Mouse (Mus musculus): Measurements from ENCODE around the gene Slc7a6.

The Slc7a6 gene

DNA sequence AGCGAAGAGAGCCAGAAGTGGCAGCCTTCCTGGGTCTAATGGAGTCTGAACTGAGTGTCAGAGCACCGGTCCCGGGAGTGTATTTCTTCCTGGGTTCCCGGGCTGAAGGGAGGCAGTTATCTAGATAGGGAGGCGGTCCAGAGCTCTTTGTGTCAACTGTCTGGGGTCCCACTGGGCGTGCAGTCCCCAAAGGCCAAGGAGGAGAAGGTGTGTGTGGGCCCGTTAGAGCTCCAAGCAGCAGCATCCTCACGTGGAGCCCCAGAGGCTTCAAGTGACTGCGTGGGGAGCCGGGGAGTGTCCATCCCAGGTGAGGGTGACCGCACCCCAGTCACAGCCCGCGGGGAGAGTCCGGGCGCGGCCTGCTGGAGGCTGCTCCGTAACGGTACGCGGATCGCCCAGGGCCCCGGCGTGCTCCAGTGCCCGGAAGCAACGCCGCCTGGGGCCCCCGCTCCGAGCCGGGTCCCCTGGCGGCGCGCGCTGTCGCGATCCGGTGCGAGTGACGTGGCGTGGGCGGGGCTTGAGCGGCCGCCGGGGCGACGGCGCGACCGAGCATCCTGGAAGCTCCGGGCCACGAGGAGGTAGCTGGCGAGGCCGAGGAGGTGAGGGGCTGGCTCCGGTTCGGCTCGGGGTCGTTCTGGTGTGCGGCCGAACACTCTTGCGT lies at the start of gene Slc7a6:
Gene Slc7a6 (plus strand): TSS at position 502 of the 661 bp plus-strand sequence.
- peak; percentile 82 for DNase-seq

DNA sequence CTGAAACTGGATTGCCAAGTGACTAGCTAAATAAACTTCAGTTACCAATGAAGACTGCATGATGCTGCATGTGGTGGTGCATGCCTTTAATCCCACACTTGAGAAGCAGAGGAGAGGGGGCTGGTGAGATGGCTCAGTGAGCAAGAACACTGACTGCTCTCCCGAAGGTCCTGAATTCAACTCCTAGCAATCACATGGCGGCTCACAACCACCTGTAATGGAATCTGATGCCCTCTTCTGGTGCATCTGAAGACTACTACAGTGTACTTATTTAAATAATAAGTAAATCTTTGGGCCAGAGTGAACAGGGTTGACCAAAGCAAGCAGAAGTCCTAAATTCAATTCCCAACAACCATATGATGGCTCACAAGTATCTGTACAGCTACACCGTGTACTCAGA lies 45.2 kb upstream of the Slc7a6 start:
- no peak for DNase-seq

DNA sequence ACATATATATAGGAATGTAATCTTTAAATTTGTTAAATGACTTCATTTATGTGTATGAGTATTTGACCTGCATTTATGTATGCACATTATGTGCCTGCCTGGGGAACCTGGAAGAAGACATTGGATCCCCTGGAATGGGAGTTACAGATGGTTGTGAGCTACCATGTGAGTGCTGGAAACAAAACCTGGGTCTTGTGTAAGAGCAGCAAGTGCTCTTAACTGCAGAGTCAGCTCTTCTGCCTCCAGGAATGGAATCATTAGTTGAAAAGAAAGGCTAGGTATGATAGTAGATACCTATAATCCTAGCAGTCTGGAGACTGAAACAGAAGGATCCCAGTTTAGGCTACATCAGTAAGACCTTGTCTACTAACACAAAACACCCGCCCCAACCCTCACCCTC lies 42.6 kb upstream of the Slc7a6 start:
- DNase-seq: no peak

DNA sequence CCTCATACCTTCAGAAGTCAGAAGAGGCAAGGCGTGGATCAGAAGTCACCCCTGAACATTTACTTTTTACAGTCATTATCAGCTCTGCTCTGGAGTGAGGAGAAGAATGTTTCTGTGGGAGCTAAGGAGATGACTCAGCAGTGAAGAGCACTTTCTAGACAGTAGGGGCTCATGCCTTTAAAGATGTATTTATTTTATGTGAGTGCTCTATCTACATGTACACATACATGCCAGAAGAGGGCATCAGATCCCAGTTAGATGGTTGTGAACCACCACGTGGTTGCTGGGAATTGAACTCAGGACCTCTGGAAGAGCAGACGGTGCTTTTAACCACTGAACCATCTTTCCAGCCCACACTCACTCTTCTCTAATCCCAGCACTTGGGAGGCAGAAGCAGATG lies 41.6 kb upstream of the Slc7a6 start:
- DNase-seq: no peak

DNA sequence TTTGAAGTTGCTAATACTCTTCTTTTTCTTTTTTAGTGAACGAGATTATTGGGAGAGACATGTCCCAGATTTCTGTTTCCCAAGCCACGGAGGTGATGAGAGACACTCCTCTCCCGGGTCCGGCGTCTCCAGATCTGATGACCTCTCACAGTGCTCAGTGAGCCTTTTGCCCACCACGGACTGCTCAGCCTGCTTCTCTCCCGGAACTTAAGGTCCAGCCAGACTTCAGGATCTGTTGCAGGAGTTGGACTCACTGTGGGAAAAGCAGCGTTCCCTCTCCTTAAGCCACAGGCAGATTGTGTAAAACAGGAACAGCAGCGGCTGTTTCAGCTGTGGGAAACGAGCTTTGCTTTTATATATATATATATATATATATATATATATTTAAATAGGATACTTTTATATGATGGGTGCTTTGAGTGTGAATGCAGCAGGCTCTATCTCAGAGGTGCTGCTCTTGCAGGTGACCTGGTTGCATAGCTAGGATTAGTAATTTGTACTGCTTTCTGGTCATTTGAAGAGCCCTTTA lies 40.7 kb upstream of the Slc7a6 start:
- DNase-seq: no peak

DNA sequence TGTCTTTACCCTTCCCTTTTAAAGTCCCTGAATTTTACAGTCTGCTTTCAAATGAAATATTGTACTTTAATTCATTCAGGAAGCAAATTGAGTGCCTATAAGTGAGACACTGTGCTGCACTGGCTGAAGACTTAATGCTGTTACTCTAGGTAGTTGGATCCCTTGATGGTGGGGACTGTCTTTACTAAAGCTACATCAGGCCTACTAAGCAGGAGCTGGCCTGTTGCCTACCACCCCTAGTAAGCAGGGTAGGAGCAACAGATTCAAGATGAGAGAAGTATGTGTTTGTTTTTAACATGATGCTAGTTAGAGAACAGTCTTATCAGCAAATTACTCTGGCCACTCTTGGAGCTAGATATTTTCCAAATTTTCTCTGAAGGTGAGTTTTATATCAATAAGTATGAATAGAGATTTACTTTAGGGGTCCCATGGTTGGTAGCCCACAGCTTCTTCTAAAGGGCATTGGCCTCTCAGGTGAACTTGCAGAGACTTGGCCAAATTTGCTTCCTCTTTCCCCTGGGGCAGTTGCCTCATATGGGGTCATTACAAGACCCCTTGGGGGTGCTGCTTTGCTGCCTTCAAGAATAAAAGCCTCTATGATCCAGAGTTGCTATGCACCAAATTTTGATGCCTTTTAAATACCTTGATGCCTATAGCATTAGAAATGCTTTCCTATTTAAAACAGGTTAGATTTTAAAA lies 39.3 kb upstream of the Slc7a6 start:
- peak; percentile 7 for DNase-seq

DNA sequence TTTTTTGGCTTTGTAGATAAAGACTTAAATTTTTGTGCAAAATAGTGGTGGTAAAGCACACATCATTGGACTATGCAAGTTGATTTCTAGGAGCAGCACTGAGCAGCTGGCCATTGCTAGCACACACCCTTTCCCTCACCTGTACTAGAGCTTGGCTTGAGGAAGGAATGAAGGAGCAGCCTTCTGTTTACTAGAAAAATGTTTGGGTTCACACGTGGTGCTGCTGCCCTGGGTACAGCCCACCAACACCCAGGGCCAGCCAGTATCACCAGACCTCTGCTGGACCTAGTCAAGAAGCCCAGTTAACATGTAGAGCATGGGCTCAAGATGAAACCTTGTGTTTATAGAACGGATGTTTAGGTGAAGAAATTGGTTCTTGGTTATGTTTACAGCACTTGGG lies 38.7 kb upstream of the Slc7a6 start:
- DNase-seq: no peak

DNA sequence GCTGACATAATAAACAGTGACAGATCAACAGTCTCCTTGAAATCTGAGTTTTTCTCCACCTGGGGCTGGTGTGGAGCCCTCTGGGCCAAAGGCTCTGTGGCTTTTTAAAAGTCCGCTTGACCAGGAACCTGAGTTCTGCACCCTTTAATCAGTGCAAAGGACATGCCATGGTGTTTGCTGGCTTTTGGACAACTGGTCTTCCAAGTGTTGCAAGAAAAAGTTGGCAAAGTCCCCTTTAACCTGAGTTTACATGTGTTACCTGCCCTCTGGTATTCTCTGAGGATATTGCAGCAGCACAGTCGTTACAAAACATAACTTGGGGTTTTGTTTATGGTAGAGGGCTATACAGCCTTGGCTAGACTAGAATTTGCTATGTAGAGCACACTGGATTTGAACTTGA lies 38.2 kb upstream of the Slc7a6 start:
- no peak for DNase-seq

DNA sequence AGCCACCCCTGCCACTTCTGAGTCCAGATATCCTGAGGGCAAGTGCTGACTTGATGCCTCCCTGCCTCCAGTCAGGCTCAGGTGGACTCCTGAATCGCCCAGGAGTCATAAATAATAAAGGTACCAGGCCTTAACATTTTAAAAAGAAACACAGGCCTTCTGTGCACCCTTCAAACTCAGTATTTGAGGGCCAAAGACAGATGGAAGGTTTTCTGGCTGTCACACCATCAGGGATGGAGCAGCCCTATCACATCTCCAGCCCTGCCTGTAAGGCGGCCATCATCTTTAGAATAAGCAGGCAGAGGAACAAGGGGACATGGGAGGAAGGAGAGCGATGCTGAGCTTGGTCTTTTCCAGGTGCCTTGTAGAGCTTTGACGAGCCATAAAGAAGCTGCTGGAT lies 37.6 kb upstream of the Slc7a6 start:
- DNase-seq: no peak

DNA sequence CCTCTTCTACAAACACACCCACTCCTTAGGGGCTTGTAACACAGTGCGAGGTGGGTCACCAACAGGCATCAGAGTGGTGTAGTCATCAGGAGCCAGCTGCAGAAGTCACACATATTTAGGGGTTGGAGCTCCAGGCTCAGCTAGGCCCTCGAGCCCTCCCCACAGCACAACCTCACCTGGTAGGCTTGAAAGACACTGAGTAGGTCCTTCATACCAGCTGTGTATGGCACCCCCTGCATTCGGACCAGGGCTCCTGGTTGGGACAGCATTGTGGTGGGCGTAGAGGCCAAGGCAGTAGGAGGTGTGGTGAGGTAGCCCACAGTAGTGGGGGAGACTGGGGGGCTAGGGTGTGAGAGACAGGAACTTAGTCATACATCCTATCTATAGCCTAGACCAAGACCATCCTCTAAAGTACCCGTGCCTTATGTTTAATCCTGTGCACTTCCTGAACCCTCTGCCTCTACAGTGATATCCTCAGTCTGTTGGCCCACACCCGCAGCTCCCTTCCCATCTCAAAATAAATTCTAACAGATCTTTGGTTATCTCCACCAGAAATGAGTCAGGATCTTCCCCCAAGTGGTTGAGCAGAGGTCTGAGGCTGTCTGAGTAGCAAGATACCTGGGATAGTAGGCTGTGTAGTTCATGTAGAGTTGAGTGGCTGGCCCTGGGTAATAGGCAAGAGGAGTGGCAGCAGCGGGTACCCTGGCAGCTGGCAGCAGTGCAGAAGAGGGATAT lies 37.0 kb upstream of the Slc7a6 start:
- no peak for DNase-seq

DNA sequence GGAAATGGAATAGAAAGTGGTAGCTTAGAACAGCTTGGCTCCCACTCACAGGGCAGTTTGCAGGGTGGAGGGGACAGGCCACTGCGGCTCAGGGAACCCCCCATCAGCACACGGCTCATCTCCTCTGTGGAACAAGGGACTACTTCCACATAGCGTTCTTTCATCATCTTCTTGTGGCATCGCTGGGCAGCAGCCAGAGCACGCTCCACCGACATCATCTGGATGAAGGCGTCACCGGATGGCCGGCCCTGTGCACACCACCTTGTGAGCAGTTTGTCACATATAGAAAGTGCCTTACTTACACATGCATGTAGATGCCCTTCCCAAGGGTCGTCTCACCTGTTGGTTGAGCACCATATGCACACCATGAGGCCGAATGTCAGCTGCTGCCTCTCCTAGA lies 36.3 kb upstream of the Slc7a6 start:
- DNase-seq: no peak

DNA sequence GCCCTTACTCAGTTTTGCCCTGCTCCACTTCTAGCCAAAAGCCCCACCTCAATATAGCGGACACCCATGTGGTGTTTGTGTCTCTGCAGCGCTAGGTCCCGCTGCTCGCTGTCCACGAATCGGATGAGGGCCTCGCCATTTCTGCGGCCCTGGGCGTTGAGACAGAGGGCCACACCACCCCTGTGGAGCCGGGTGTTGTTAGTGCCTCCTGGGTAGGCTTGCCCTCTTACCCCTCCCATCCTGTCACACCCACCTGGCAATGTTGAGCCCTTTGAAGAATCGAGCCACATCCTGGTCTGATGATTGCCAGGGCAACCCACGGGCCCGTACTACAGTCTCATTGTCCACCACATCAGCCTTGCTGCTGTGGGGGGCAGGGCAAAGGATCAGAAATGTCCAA lies 35.1 kb upstream of the Slc7a6 start:
- no peak for DNase-seq

DNA sequence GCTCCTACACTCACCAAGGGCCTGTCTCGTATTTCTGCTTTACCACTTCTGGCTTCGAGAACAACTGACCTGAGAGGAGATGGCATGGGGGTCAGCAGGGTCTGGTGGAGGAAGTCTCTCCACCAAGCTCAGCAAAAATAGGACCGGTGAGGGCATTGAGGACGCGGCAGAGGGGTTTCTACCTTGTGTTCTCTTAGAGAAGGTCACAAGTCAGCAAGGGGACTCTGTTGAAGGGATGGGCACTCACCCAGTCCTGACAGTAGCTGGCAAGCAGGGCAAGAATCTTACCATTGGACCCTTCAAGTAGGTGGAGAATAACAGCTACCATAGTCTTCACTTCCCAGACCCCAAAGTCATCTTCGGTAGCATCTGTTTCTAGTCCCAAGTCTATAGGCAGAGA lies 34.7 kb upstream of the Slc7a6 start:
- no peak for DNase-seq

DNA sequence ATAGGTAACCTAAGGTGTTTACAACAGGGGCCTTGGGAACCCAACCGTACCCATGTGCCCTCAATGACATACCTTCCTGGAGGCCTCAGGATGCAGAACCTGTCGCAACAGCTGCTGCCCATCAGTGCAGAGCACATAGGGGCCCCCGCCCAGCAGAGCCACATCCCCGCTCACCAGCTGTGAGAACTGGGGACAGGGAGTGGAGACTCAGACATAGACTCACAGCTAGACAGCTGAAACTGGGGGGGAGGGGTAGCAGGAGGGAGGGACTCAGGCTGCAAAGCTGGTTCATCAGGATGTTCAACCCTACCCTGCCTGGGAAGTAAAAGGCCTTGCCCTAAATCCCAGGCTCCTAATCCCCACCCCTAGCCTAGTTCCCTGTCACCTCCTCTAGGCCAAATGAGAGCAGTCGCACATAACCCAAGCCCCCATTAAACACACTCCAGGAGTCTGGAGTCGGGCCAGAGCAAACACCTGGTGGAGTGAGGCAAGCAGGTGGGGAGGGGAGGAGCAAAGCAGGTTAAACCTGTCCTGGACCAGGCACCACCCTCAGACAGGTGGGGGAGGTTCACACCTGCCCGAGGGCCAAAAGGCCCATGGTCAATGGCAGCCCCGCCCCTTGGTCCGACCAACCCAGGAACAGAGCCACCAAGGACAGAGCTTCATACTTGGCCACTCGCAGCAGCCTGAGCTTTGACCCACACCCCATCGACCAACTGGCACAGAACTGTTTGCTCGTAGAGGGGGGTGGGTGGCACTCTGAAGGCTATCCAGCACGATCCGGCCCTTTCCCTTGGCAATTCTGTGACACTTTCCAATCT lies 33.7 kb upstream of the Slc7a6 start:
- DNase-seq: no peak

DNA sequence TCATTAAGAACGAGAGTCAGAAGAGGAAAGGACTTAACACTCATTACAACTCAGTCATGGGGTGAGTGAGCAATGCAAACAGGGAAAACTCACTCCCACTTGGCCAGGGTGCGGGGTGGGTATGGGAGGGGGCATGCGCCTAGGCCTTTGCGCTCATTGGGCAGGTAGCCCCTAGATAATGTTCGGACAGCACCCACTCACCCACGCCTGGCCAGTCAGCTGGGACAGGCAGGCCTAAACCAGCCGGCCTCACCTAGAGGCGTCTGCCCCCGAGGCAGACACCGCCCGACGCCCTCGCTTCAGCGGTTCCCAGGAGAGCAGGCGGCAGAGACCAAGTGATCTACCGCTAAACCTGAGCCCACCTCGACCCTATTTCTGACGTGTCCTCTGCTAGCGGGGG lies 33.0 kb upstream of the Slc7a6 start:
- no peak for DNase-seq

DNA sequence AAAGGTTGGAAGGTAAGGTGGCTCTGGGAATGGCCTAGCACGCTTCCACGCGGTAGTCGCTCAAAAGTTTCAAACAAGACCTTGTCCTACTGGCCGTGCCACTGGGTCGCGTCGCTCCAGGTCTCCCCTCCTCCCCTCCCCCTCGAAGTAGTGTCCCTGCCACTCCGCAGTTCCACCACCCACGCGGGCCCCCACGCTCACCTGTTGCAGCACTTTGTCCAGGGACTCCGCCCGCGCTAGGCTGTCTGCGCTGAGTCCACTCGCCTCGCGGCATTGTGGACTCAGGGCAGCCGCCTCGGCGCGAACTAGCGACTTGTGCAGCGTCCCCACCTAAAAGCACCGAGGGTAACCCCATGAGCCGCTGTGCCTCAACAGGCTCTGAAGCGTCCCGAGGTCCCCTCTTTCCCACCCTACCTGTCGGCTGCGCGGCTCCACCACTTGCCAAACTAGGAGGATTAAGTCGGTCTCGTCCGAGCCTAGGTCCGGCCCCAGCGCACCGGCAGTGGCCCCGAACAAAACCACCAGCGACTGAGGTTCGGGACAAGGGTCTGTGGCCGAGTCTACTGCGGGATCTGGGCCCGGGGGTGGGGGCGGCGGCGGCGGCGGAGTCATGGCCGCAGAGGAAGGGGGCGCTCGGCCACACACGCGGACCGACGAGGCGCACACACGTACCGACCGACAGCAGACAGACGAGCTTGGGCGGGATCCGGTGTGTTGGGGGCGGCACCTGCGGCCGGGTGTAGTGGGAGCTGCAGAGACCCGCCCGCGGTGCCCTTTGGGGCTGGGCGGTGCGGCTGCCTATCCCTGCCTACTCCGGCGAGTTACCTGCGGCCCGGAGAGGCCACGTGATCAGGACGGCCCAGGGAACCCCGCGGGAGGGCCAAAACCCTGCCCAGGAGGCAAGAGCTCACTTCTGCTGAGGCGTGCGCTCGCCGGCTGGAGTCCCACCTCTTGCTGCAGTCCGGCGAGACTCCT lies 32.2 kb upstream of the Slc7a6 start, which contains the start of gene Esrp2:
Gene Esrp2 (minus strand): TSS at position 819 of the 975 bp plus-strand sequence.
- no peak for DNase-seq

DNA sequence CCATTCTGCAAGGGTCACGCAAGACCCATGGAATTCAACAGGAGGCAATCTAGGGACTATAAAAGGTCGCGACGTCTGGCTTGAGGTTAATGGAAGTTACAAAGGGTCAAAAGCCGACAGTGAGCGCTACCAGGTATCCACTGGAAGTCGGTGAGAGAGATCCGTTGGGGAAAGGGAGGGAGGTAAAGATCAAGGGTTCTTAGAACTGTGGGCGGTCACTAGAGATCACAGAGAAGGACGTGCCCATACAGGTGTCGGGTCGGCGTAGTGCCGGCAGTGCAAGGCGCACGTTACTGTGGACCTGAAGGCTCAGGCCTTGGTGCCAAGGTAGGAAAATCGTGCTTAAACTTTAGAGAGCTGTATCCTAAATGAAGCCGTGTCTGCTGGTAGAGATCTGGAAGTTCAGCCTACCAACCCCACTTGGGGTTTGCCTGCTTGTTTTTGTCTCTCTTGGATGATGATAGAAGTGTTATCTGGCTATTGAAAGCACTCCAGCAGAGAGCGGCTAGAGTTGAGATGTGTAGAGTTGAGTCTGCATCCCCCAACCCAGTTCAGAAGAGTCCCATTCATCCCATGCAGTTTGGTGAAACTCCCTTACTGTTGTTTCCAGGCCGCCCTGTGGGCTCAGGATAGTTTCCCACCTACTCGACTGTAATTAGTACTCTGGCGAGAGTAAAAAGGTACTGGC lies 31.3 kb upstream of the Slc7a6 start:
- no peak for DNase-seq

DNA sequence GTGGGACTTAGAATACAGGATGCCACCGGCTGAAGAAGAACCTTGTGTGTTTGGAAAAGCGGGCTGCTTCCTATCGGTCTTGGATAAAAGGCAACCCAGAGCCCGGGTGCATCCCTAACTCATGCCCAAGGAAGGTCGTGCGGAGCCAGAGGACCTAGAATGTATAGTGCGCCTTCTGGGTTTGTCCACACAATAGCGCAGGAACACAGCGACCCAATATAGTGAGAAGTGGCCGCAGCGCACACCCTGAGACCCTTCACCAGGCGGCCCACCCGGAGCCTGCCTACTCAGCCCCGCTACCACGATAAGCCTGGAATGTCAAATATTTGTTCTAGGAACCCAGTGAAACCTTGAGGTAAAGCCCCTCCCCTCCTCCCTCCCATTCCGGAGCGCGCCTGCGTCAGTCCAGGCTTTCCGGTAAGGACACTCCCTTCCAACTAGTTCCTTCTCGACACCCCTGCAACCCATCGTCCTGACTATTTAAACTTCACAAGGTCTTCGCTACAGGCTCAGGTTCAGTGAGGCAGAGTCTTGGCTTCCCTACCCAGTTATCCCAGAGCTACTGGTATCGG lies 30.7 kb upstream of the Slc7a6 start:
- no peak for DNase-seq

DNA sequence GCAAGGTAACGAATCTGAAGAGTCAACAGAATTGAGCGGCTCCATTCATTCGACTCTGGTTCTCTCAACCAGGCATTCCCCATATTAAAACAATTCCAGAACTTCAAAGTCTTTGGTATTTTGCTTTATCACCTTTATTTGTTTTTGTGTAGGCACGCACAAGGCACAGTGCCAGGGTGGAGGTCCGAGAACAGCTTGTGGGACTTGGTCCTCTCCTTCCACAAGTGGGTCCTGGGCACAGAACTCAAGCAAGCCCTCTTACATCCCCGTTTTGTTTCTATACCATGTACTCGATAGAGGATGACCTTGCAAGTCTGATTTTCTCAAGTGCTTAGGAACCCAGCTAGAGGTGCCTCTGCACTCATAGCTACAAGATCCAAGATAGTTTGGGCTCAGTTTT lies 30.0 kb upstream of the Slc7a6 start:
- DNase-seq: no peak

DNA sequence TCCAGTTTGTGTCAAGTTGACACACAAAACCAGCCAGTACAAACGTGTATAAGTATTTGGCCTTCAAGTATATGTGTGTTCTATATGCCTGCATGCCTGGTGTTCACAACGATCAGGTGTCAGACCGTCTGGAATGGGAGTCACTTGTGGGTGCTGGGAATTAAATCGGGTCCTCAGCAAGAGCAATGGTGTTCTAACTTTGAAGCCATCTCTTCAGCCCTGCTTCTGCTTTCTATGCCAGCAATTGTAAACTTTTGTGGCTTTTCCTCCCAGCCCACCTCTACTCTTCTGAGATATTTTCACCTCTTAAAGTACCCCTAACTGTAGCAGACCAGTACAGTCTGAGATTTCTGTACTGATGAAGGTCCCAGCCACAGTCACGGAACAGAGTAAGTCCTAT lies 28.5 kb upstream of the Slc7a6 start:
- DNase-seq: no peak

DNA sequence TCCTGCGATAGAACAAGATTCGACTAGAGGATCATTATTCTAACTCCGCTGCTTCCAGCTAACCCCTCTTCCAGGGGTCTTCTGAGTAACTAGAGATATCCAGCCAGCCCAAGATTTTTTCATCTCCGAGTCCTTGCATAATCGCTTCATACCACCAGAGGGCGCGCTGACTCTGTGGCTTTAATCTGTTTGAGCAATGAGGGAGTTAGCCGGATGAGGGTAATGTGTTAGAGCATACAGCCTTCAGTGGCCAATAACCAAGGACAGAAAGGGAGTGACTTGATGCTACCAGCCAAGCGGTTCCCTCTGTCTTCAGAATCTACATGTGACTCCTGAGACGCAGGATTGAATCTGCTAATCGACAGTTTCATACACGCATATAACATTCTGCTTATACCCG lies 27.9 kb upstream of the Slc7a6 start:
- peak; percentile 83 for DNase-seq
